Mouse (Mus musculus): Measurements from ENCODE around the gene Neurog1.

The Neurog1 gene

GRCm38 (mm10) chr13:56251924-56252619 lies at the start of gene Neurog1:
TSS of gene Neurog1 (minus strand) at chr13:56252163.
- no peak for DNase-seq

DNA sequence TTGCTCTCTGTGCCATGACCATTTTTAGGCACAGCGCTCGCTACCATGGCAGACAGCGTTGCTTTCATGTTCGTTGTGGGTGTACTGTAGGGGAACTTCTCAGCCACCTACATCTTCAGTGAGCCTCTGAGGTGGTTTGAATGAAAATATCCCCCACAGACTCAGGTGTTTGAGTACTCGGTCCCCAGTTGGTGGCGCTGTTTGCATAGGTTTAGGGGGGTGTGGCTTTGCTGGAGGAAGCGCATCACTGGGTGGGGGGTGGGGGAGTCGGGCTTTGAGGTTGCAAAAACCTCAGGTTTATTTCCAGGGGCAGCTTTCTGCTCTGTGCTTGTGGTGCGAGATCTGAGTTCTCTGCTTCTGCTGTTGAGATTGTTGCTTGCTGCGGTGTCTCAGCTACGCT lies 47.4 kb upstream of the Neurog1 start:
- DNase-seq, result no peak

DNA sequence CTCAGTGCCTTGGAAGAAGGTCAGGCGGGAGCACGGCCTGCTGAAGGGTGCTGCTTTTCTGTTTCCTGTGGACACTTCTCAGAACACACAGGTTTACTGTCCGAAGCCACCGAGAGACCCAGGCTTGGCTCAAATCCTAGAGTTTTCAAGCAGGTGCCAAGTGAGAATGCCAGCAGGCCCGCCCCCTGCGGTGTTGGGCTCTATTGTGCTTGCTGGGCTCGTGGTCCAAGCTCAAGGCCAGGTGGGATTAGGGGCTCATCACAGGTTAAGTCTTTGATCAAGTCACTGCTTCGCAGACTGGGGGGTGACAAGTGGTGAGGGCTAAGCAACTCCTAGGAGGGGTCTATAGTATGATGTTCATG lies 44.7 kb upstream of the Neurog1 start:
- no peak for DNase-seq

GRCm38 (mm10) chr13:56295943-56296658 lies 44.1 kb upstream of the Neurog1 start, which contains the start of gene Cxcl14:
TSS of gene Cxcl14 (minus strand) at chr13:56296551.
- DNase-seq, result peak; percentile 40

DNA sequence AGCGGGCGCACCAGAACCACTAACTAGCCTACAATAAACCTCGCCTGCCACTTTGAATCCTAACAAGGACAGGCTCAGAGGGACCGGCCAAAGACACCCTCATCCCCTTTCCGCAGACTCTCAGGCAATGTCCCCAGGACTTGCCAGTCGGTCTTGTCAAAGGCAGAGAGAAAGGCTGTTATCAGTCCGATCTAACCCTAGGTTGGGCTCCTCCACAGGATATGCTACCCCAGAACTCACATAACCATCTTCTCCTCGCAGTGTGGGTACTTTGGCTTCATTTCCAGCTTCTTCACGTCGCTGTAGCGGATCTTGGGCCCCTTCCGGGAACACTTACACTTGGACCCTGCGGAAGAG lies 43.6 kb upstream of the Neurog1 start:
- no peak for DNase-seq

- no peak for DNase-seq
These were observed 42.9 kb upstream of the Neurog1 start for GRCm38 (mm10) chr13:56294908-56295307.

DNA sequence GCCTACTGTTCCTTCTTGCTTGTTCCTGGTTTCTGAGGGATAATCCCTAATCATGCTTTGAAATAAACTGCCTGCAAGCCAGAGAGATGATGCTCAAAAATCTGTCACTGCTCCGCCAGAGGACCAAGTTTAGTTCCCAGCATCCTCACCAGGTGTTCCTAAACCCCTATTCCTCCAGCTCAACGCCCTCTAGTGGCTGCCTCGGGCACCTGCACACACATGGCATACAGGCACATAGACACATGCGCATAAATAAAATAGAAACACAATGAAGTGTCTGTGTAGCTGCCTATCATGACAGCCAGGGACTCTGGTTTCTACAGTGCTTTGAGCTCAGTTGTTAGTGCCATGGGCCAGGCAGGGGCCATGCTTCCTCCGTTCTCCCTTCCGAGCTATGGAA lies 38.0 kb upstream of the Neurog1 start:
- DNase-seq, result no peak

DNA sequence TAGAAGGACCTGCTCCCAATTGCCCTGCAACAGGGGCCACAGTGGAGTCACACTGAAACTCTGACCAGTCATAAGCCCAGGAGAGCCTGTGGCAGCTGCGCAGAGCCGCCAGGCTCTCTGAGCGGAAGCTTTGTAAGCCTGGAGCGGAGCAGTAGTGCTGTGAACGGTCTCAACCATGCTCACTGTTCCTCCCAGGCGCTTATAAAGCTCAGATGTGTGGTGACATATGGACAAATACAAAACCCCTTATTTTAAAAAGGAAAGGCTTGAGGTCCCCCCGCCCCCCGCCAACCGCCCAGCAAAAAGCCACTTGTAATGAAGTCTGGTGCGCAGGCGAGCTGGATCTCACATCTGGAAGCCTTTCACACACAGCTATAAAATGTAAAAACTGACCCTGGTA lies 37.3 kb upstream of the Neurog1 start:
- DNase-seq, result no peak

DNA sequence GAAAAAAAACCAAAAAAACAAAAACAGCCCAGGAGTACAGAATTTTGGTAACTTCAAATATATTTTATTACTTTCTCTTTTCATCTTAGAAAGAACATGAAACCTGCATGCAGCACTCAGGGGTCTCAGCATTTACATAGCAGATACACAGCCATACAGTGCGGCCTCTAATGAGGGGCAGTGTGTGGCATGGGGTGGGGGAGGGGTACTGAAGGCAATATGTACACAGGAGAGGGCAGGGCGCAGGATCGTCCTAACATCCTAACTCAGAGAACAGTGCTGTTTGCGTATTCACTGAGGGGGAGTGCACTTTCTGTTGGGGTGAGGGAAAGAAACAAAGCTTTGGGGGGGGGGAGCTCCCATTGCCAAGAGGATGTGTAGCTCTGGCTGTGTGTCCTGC lies 36.6 kb upstream of the Neurog1 start:
- no peak for DNase-seq

GRCm38 (mm10) chr13:56287091-56287490 lies 35.1 kb upstream of the Neurog1 start:
- no peak for DNase-seq

DNA sequence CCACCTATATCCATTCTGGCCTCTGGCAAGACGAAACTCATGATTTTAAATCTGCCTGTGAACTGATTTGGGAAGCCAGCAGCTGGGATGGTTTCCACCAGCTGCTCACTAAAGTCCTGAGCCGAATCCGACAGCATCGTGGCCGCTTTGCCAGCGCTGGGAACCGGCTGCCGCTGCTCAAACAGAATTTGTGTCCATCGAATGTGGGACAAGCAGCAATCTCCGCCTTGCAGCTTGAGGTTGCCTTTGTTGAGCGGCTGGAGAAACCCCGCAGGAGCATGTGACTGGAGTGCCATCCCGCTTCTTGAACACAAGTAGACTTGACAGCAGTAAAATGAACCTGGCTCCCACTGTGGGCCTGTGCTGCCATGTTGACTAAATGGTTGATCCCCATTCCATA lies 31.4 kb upstream of the Neurog1 start:
- no peak for DNase-seq

GRCm38 (mm10) chr13:56280356-56280755 lies 28.4 kb upstream of the Neurog1 start:
- DNase-seq, result no peak

DNA sequence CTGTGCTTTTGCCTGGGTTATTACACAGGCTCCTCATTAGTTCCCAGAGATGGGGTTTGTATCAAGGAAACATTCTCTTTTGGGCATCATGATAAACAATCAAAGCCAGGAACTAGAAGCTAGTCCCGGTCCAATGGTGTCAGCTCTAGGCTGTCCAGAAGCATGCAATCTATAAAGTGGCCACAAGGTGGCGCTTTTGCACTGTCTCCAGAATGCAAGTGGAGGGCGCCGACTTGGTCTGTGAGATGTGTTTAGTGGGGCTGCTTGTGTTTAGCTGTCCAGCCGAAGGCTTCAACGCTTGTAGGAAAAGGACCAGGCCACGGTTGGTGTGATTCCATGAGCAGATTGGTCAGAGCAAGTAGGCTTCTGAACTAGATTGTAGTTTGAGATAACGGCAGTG lies 27.5 kb upstream of the Neurog1 start:
- peak; percentile 79 for DNase-seq

- no peak for DNase-seq
These were observed 23.2 kb upstream of the Neurog1 start for GRCm38 (mm10) chr13:56275171-56275570.

- no peak for DNase-seq
These were observed 18.2 kb upstream of the Neurog1 start for GRCm38 (mm10) chr13:56270124-56270523.

DNA sequence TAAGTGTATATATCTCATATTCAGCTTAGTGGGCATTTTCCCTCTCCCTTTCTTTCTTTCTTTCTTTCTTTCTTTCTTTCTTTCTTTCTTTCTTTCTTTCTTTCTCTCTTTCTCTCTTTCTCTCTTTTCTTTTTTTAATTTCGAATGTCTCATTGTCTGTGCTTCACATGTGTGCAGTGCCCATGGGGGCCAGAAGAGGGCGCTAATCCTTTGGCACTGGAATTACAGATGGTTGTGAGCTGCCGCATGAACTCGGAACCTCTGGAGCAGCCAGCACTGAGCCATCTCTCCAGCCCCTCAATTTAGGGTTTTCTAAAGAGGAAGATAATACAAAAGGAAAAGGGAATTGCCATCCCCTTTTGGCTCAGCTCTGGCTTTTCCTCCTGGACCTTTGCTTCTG lies 15.4 kb upstream of the Neurog1 start:
- no peak for DNase-seq

GRCm38 (mm10) chr13:56266435-56266834 lies 14.5 kb upstream of the Neurog1 start:
- DNase-seq, result peak; percentile 25

GRCm38 (mm10) chr13:56265661-56266060 lies 13.7 kb upstream of the Neurog1 start:
- no peak for DNase-seq

GRCm38 (mm10) chr13:56262269-56262668 lies 10.3 kb upstream of the Neurog1 start:
- DNase-seq, result no peak

DNA sequence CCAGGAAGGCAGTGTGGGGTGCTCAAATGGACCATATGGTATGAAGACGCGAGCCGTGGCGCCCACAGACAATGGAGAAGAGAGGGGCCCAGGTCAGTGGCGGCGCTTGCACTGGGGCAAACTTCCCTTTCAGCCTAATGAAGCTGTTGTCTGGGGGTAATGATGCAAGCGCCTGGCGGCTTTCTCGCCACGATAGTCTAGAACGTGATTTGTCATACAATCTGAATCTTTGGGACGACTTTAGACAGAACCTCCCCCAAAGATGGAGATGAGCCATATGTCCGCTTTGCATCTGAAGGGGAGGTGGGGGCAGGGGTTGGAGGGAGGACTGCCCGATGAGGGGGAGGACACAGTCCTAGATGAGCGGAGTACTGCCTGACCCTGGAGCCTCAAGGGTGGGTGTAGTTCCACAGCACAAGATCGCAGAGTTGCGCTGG lies 8.4 kb upstream of the Neurog1 start:
- DNase-seq, result no peak

GRCm38 (mm10) chr13:56259926-56260250 lies 7.9 kb upstream of the Neurog1 start:
- DNase-seq, result no peak

DNA sequence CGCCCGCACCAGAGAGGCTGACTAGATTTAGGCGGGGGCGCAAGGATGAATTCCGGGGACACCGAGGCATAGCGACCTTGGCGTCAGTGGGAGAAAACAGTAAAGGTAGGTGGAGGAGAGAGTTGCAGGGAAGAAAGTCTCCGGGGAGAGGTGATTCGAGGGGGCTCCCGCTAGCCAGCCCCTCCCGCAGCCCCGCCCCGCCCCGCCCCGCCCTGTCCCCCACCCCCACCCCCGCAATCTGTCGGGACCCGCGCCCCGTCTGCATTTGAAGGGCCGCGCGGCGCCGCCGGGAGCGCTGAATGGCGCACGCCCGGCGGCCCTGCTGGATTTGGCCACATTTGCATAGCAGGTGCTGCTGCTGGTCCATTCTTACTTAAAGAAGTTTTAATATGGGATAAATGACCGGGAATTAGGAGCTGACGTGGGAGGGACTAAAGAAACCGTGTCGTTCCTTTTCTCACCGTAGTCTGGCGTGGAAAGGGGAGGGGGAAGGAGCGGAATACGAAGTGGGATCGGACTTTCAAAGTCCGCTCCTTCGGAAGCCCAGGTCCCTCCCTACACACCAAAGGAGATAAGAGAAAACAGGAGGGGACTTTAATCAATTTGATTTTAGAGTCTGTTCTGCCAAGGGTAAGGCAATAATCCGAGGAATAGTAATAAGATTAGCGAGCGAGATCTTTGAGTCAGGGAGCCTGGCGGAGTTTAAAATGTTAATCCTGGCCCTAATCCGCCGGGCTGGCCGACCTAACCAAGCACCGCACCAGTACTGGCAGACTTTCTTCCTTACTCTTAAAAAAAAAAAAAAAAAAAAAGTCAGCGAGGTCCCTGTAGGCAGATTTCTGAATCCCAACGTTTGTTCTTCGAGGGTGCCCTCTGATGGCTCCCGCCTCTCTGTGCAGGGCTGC lies 7.3 kb upstream of the Neurog1 start:
- no peak for DNase-seq

- DNase-seq, result no peak
These were observed 6.4 kb upstream of the Neurog1 start for GRCm38 (mm10) chr13:56258196-56259020.
